Mouse (Mus musculus): Measurements from ENCODE around the gene Mycbp. TPM values are rescaled to one million over a fixed set of nuclear protein-coding genes. Genes with fewer than 3 reads are reported as not detected.
A peak's percentile ranks its signal among the peaks of the same experiment; 100 is the strongest.

The Mycbp gene
- polyA plus RNA-seq, 1 experiment from 2014 or later: 35.5 TPM

DNA sequence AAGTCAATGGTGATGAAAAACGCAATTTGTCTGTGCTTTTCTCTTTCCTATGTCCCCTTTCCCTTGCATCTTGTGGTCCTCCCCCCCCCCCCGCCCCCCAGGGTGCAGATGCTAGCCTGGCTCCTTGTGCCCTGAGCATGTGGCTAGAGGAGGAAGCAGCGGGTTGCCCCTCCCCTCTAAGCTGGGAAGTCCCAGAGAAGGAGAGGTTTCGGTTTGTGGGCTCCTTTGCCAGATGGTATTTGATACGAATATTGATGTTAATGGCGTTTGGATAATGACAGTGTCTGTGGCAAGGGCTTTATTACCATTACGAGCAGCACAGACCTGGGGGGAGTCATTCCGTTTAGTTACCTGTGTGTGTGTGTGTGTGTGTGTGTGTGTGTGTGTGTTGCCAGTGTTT lies 47.4 kb downstream of the Mycbp start:
- whole genome bisulfite sequencing: 40% methylated on average over 7 of the region's 8 CpGs
- H3K36me3 ChIP-seq (ENCODE audit: control insufficient read depth, insufficient read depth, low read length): no peaks in the 10 kb centered on the region
- H3K4me3 ChIP-seq (ENCODE audit: low read depth, low read length): no peak overlapping the region
- H3K27ac ChIP-seq (ENCODE audit: low read depth, low read length): no peak overlapping the region
- H3K4me1 ChIP-seq (ENCODE audit: control insufficient read depth, insufficient read depth, low read length): 0 out of 2 replicates have a peak, but pooled peaks cover 6% of the 10 kb centered on the region
- ATAC-seq (ENCODE audit: low read depth): peak; percentile 63; the same call in 1 of the 2 replicates
- H3K9ac ChIP-seq (replicated peaks; ENCODE audit: low read depth, low read length): no peak overlapping the region
- H3K27me3 ChIP-seq (ENCODE audit: control insufficient read depth, insufficient read depth, low read length): 0 out of 2 replicates have a peak, but pooled peaks cover 5% of the 10 kb centered on the region
- no peaks in the 10 kb centered on the region for H3K9me3 ChIP-seq (ENCODE audit: control insufficient read depth, low read length)
- H3K4me2 ChIP-seq (ENCODE audit: low read depth, low read length): no peak overlapping the region

DNA sequence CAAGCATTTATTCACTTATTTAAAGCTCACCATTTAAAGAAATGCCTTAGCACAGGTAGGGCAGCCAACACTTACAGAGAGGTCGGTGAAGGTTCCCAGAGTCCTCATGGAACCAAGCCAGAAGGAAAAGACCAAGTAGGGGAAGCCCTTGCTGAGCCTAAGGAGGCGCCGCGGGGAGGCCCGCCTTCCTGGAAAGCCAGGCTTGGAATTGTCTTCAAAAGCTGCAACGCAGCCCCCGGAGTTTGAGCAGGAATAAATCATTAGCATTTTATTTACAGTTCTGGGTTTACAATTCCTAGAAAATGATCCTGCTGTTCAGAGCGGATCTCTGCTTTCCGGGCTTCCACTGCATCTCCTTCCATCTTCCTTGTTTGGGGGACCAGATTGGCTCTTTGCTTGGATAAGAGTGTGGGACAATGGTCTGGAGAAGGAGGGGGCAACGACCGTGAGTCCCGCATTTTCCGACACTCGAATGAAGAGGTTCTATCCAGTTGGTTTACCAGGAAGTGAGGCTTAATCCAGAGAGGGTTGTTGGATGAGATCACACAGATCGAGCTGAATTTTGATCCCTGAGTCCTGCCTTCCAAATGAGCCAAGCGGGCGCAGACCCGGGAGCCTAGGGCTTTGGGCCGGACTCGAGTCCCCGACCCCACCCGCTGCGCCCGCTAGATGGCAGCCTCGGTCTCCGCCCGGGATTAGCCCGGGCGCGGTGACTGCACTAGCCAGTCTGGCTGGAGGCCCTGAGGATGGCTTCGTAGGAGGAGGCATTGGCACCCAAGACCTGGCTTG lies 52.3 kb downstream of the Mycbp start:
- no peaks in the 10 kb centered on the region for H3K9me3 ChIP-seq (ENCODE audit: control insufficient read depth, low read length)
- H3K9ac ChIP-seq (replicated peaks; ENCODE audit: low read depth, low read length): peak overlapping the region; percentile 0; the same call in 1 of the 2 replicates
- 0 out of 2 replicates have a peak, but pooled peaks cover 5% of the 10 kb centered on the region for H3K27me3 ChIP-seq (ENCODE audit: control insufficient read depth, insufficient read depth, low read length)
- peak; percentile 92 for ATAC-seq (ENCODE audit: low read depth)
- H3K4me2 ChIP-seq (ENCODE audit: low read depth, low read length): peak overlapping the region; percentile 36
- no peaks in the 10 kb centered on the region; the same call in 1 of the 2 replicates for H3K36me3 ChIP-seq (ENCODE audit: control insufficient read depth, insufficient read depth, low read length)
- H3K4me1 ChIP-seq (ENCODE audit: control insufficient read depth, insufficient read depth, low read length): 0 out of 2 replicates have a peak, but pooled peaks cover 2% of the 10 kb centered on the region
- no peak overlapping the region for H3K4me3 ChIP-seq (ENCODE audit: low read depth, low read length)
- WGBS: 5% methylated on average over 31 of the region's 31 CpGs
- H3K27ac ChIP-seq (ENCODE audit: low read depth, low read length): no peak overlapping the region

GRCm38 (mm10) chr4:123957492-123957808 lies 52.8 kb downstream of the Mycbp start:
- WGBS: 50% methylated on average over 4 of the region's 4 CpGs
- H3K27me3 ChIP-seq (ENCODE audit: control insufficient read depth, insufficient read depth, low read length): 0 out of 2 replicates have a peak, but pooled peaks cover 5% of the 10 kb centered on the region
- H3K4me3 ChIP-seq (ENCODE audit: low read depth, low read length): no peak overlapping the region

DNA sequence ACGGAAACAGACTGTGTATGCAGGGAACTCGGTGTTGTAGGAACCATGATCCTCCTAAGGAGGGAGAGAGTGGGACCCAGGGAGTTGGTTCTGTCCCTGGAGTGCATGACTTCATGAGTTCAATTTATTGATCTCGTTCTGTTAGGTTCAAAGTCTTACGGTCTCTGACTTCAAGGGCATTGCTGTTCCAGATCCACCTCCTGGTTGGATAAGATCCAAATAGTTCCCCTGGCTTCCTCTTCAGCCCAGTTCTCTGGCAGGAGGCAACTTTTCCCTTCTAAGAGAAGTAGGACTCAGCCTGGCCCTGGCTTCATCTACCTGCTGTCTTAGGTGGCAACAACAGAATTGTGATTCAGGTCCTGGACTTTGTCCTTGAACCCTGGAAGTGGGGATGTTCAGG lies 53.3 kb downstream of the Mycbp start:
- no peaks in the 10 kb centered on the region for H3K4me1 ChIP-seq (ENCODE audit: control insufficient read depth, insufficient read depth, low read length)
- no peak overlapping the region for H3K9ac ChIP-seq (replicated peaks; ENCODE audit: low read depth, low read length)
- H3K9me3 ChIP-seq (ENCODE audit: control insufficient read depth, low read length): no peaks in the 10 kb centered on the region
- no peak for ATAC-seq (ENCODE audit: low read depth)
- H3K27me3 ChIP-seq (ENCODE audit: control insufficient read depth, insufficient read depth, low read length): 0 out of 2 replicates have a peak, but pooled peaks cover 5% of the 10 kb centered on the region
- H3K27ac ChIP-seq (ENCODE audit: low read depth, low read length): no peak overlapping the region
- no peaks in the 10 kb centered on the region; the same call in 1 of the 2 replicates for H3K36me3 ChIP-seq (ENCODE audit: control insufficient read depth, insufficient read depth, low read length)
- no peak overlapping the region for H3K4me2 ChIP-seq (ENCODE audit: low read depth, low read length)
- WGBS: 67% methylated on average over 4 of the region's 4 CpGs
- H3K4me3 ChIP-seq (ENCODE audit: low read depth, low read length): no peak overlapping the region

More at GRCm38 (mm10) chr4:123957492-123957808, 52.8 kb downstream of the Mycbp start:
- H3K4me2 ChIP-seq (ENCODE audit: low read depth, low read length): peak overlapping the region; percentile 36; the same call in 1 of the 2 replicates
- no peaks in the 10 kb centered on the region for H3K9me3 ChIP-seq (ENCODE audit: control insufficient read depth, low read length)
- H3K36me3 ChIP-seq (ENCODE audit: control insufficient read depth, insufficient read depth, low read length): no peaks in the 10 kb centered on the region; the same call in 1 of the 2 replicates
- ATAC-seq (ENCODE audit: low read depth): peak; percentile 9; the same call in 1 of the 2 replicates
- H3K9ac ChIP-seq (replicated peaks; ENCODE audit: low read depth, low read length): 0 out of 2 replicates have a peak overlapping the region, but pooled peaks have one; percentile 0
- H3K27ac ChIP-seq (ENCODE audit: low read depth, low read length): no peak overlapping the region
- H3K4me1 ChIP-seq (ENCODE audit: control insufficient read depth, insufficient read depth, low read length): no peaks in the 10 kb centered on the region

GRCm38 (mm10) chr4:123960955-123961354 lies 56.3 kb downstream of the Mycbp start:
- no peaks in the 10 kb centered on the region for H3K4me1 ChIP-seq (ENCODE audit: control insufficient read depth, insufficient read depth, low read length)
- WGBS: 72% methylated on average over 4 of the region's 4 CpGs
- ATAC-seq (ENCODE audit: low read depth): no peak
- H3K9ac ChIP-seq (replicated peaks; ENCODE audit: low read depth, low read length): no peak overlapping the region
- H3K27ac ChIP-seq (ENCODE audit: low read depth, low read length): no peak overlapping the region
- no peak overlapping the region for H3K4me3 ChIP-seq (ENCODE audit: low read depth, low read length)
- no peaks in the 10 kb centered on the region; the same call in 1 of the 2 replicates for H3K36me3 ChIP-seq (ENCODE audit: control insufficient read depth, insufficient read depth, low read length)
- no peak overlapping the region for H3K4me2 ChIP-seq (ENCODE audit: low read depth, low read length)
- 0 out of 2 replicates have a peak, but pooled peaks cover 5% of the 10 kb centered on the region for H3K27me3 ChIP-seq (ENCODE audit: control insufficient read depth, insufficient read depth, low read length)
- no peaks in the 10 kb centered on the region for H3K9me3 ChIP-seq (ENCODE audit: control insufficient read depth, low read length)

Other genes with a start within 250 kb of the Mycbp start
- 111 and 144 TPM in 2 replicates for gene Macf1, start 220.5 kb upstream of the Mycbp start, polyA plus RNA-seq (2014; fragmentation: Nextera tagmentation; extraction: Ambion mirVana)
- 485 and 586 TPM in 2 replicates for gene Ndufs5, start 186.6 kb upstream of the Mycbp start, polyA plus RNA-seq (2014; fragmentation: Nextera tagmentation; extraction: Ambion mirVana)
- gene Akirin1, start 154.5 kb upstream of the Mycbp start, polyA plus RNA-seq (2014; fragmentation: Nextera tagmentation; extraction: Ambion mirVana): 81.8 and 94.2 TPM in 2 replicates
- gene Rhbdl2, start 117.0 kb upstream of the Mycbp start, polyA plus RNA-seq (2014; fragmentation: Nextera tagmentation; extraction: Ambion mirVana): 0.72 and 1.2 TPM in 2 replicates
- 0.21 and 0.35 TPM in 2 replicates for gene 4933427I04Rik, start 45.2 kb upstream of the Mycbp start, polyA plus RNA-seq (2014; fragmentation: Nextera tagmentation; extraction: Ambion mirVana)
- 47.3 and 52.3 TPM in 2 replicates for gene Rragc, start 12.6 kb downstream of the Mycbp start, polyA plus RNA-seq (2014; fragmentation: Nextera tagmentation; extraction: Ambion mirVana)
- not detected in 2 replicates for gene 4930535I16Rik, start 13.2 kb downstream of the Mycbp start, polyA plus RNA-seq (2014; fragmentation: Nextera tagmentation; extraction: Ambion mirVana)

All from neural tube, embryonic 14.5 days (tissue).